Mouse (Mus musculus) gonadal fat pad, adult 2 months (tissue): ENCODE data around the gene Utf1. TPM values are rescaled to one million over a fixed set of nuclear protein-coding genes. Genes with fewer than 3 reads are reported as not detected.

Experiments
- DNase-seq: peaks from one replicate; pipeline ENCODE4 v3.0.0-alpha.2; 2012; ENCODE audit warnings: low read depth
- polyA plus RNA-seq: library from polyadenylated mRNA; depleted of rRNA; stranded (reverse); fragments of >200 nt; gene quantifications from 2 replicates; pipeline ENCODE4 v1.2.3, GENCODE M21; 2012

The Utf1 gene
- polyA plus RNA-seq, 1 experiment = not detected

DNA sequence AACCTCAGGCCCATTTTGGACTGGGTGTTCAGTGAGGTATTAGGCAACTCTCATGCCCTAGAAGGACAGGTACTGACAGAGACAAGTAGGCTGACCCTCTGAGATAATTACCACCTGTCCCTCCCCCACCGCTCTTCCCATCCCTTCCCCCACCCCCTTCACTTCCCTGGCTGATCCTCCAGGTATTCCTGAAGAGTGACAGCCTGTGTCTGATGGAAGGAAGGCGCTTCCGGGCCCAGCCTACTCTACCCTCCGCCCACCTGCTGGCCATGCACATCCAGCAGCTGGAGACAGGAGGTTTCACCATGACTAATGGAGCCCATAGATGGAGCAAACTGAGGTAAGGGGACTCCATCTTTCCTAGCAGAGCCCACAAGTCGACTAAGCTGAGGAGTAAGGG is 5.8 kb upstream of the Utf1 start:
- no peak for DNase-seq

DNA sequence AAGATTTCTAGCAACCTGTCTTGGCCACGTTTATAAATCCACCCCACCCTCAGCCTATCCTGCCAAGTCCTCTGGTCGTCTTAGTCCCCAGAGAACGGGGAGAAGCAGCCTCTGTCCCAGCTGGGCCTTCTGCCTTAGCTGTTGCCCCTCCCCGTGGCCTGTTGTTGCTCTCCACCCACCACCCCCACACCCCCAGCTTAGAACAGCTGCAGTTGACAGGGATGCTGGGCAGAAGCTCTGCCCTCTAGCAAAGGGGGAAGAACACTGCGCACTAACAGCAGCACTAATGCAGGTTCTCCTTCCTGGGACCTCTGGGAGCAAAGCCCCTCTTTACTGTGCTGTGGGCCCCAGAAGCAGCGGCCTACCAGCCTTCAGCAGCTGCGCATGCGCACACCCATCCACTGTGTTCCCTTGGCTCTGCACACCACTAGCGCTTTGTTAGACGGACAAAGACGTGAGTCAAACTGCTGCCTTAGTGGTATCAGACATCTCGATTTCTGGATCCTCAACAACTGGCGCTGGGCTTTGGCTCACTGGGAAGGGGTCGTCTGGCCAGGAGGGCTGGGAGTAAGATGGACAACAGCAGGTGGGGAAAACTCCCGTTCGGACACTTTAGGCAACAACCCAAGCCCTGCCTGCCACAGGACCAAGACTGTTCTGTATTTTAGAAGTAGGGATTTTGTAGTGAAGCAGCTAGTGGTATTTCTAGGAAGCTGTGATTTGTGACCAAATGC is 2.9 kb upstream of the Utf1 start:
- DNase-seq = no peak

DNA sequence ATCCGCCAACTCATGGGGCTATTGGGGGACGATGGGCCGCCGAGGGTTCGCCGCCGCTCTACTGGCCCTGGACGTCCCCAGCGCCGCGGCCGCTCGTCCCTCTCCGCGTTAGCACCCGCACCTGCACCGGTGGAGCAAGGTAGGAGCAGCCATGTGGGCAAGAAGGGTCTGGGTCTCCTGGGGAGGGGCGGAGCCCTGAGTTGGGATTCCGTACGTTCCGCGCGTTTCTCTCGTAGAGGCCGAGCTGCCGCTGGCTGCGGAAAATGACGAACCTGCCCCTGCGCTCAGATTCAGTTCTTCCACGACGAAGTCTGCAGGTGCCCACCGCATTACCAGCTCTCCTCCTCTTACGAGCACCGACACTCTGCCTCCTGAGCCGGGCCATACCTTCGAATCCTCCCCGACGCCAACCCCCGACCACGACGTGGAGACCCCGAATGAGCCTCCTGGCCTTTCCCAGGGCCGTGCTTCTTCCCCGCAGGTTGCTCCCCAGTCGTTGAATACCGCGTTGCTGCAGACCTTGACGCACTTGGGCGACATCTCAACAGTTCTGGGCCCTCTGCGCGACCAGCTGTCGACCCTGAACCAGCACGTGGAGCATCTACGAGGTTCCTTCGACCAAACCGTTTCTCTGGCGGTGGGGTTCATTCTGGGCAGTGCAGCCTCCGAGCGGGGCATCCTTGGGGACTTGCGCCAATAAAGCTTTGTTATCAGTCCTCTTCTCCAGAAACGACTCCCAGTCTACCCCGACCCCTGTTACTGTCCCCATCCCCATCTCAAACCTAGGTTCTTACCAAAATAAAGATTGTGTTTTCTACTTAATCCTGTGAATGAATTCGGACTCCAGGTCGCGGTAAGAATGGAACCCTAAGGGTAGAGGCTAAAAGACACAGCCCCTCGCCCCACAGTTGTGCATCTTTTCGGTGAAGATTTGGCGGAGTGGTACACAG is 977 bp downstream of the Utf1 start:
- DNase-seq = no peak

DNA sequence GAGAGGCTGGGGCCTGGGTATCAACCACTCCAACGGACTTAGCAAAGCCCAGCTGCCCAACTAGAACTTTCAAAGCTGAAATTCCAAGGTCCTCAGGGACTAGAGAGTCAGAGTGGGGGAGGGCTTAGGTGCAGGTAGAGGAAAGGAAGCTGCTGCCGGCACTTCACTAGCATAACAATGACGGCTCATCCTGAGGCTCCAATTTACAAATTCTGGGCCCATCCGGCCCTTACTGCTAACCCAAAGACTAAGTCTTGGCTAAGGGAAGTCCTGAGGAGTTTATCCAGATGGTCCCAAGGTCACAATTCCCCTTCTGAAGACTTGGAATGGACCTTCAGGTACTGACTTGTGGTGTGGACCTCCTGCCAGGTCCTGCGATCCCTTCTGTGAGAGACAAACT is 1.9 kb downstream of the Utf1 start:
- no peak for DNase-seq

DNA sequence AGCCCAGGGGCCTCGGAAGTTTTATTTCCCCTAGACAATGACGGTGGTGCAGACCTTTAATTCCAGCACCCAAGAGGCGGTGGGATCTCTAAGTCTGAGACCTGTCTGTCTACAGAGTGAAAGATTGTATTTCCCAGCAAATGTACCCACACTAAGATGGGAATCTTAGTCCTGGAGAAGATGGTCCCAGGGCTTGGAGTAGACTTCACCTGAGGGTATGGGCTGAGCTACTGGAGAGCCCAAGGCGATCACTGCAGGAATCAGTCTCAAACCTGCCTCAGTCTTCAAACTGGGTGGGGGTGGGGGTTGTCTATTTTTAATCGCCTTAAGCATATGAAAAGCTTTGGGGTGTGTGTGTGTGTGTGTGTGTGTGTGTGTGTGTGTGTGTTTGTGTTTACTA is 2.4 kb downstream of the Utf1 start:
- DNase-seq = no peak

DNA sequence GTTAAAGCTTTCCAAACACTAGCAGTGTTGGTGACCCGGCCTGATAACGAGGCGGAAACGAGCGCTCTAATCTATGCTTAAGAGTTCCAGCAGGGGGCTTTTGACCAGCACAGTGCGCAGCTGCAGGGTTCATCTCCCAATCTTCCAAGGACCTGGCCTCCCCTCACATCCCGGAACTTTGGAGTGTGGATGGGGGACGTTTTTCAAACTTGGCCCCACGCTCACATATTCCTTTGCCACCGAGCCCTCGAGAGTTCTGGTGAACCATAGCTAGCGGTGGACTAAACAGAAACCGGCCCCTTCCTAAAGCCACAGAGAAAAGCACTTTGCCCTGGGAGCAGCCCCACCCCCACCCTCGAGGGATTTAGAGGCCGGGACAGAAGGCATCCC is 6.3 kb downstream of the Utf1 start:
- DNase-seq = no peak

DNA sequence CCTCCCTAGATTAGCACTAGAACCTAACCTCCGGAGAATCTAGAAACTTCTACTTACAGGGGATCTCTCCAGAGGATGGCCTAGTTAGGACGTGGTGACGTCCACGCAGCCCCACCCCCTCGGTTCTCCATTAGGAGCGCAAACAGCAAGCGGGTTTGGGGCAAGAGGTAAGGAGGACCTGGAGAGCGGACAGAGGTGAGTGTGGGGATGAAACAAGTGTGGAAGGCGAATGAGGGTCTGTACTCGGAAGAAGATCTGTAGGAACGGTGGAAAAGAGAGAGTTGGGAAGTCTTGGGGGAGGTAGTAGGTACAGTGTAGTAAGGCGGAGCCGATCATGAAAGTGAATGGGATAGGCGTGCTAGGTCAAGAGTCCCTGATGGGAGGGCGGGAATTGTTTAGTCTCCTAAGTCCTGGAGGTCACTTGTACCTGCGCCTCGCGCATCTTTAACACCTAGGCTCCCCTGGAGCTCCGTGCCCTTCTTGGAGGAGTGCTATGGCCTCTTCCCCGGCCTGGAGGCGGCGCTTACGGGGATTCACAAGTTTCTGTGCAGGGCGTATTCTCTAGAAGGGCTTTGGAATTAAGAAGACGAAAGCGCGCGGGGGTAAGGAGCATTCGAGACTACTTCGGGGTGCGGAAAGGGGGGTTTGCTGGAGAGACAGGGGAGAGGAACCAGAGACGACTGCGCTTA is 6.8 kb downstream of the Utf1 start:
- DNase-seq = no peak

DNA sequence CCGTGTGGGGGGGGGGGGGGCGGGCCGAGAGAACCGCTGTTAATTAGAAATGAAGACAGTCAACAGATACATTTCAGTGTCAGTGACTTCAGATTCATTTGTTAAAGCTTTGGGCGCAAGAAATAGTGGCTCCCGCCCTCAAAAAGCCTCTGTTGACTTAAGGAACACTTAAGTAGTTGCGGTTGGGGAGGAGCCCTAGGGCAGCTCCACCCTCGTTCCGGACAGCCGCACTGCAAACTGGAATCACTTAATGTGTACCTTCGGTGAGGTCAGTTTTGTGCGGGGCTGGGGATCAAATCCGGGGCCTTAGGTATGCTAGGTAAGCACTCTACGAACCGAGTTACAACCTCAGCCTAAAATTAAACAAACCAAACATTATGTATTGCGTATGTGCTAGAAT is 7.5 kb downstream of the Utf1 start:
- no peak for DNase-seq

DNA sequence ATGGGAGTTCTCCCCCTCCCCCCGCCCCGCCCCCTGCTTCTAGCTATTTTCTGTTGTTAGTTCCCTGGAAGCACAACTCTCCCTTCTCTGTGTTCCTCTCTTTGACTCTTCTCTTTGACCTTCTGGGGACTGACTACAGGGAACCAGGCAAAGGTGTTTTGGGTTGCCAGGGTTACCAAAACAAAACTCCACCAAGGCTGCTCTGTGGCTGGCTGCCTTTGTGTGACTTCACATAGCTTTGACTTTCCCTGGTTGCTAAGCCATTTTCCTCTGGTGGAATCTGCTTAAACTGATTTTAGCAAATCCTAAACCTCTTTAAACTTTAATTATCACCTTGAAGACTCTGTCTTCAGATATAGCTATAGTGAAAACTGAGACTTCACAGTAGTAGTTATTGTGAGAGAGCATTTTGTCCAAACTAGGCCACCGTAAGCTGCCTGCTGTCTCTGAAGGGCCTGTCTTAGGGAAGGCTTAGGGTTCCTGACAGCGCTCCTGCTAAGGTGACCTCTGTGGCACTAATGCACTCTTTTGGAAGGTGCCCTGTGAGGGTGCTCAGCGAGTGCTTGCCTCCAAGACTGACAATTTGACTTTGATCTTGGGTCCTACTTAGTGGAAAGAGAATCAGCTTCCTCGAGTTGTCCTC is 8.5 kb downstream of the Utf1 start:
- DNase-seq = no peak

DNA sequence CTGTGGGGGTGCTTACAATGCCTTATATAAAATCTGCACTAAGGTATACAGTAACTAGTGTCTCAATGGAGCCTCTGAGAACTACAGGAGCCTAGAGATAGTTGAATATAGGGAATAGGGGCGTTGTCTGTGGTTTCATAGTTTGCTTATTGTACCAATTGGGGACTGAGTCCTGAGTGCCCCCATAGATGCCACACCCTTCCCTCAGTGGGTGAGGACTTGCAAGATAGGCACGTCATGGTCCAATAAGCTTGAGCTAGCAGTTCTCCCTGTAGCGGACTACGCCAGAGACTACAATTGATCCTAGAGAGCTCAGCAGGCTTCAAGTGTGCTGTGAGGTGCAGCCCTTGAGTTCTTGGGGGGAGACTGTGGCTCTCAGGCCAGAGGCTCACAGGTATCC is 11.9 kb downstream of the Utf1 start:
- DNase-seq = no peak

DNA sequence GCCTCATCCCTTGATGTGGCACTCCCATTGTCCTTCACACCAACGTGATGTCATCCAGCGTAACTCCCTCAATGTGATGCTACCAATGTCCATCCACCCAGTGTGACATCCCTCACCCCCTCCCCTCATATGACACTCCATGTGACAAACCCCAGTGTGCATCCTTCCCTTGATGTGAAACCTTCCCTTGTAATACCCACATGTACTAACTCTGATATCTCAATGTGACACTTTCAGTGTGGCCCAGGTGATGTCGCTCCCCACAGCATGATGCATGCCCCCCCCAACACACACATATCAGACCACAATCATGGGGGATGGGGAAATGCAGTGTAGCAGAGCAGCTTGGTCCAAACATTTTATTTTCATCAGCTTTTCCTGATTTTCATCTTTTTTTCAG is 13.1 kb downstream of the Utf1 start:
- no peak for DNase-seq

DNA sequence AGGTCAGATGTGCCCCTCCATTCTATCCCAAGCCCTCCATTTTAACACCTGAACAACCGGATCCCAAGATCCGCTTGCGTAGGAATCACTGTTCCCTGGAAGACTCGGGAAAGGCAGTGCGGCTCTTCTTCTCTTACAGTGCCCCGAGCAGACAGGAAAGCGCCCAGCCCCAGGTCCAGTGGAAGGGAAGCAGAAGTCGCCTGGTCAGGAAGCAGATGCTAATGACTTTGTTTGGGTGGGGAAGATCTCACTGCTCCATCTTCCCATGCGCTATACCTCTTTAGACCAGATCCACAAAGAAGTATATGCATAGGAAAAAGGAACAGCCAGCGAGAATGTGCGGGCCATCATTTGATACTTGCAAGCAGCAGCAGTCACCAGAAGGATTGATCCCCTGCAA is 13.8 kb downstream of the Utf1 start:
- DNase-seq = no peak

DNA sequence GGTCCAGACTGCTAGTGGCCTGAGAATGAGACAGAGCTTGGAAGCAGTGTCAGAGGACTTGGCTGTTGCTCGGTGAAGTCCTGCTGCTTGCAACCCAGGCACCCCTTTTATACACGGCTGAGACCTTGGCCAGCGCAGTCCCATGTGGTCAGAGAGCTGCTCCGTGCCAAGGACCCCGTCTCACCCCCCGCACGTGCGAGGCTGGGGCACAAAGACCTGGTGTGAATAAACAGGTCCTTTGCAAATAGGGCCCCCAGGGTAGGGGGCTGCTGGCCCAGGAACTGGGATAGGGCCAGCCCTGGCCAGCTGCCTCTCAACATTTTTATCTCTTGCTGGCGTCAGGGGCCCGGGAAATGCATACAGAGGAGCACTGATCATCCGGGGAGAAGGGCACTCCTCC is 14.4 kb downstream of the Utf1 start:
- no peak for DNase-seq

DNA sequence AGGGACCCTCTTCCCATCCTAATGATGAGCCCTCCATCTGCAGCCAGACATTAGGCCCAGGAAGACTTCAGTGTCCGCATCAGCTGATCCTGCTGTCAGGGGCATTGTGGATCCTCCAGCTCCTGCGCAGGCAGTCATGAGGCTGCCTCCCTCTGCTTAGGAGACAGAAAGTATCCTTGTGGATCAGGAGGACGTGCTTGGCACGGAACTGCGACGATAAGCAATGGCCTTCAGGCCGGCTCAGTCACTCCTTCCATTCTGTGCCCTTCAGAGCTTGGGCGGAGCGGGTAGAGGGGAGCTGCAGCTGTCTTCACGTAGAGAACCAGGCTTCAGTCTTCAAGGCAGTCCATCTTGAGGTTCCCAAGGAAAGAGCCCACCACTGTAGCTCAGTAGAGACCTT is 17.6 kb downstream of the Utf1 start:
- DNase-seq = no peak

DNA sequence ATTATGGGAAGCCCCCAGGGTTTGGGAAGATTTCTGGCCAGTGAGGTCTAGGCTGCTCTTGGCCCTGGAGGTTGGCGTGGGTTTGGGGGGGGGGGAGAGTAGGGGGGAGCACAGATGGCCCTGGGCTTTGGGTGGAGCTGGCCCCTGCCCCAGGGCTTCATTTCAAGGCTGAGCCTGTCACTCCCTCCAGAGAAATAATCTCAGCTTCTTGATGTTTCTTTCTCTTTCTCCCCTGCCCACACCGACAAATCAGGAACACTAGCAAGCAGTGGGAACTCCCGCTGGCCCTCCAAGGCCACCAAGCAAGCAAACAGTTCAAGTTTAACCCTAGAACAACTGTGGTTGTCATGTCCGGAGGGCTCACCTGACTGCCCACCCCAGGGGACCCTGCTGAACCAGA is 20.2 kb downstream of the Utf1 start:
- DNase-seq = no peak

DNA sequence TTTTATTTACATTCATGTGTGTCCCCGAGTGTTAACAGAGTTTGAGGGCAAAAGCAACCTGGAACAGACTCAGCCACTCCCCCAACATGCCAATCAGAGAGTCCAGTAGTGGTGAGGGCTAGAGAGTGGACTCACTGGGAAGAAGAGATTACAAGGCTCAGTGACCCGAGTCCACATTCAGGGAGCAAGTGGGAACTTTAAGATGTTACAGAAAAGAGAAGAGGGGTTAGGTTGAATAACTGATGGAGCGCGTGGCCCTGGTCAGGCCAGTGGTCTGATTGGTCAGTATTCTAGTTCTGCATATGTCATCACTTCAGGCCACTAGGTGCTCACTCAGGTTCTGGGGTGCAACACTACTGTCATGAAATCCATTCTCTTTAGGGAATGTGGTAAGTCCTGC is 23.6 kb downstream of the Utf1 start:
- no peak for DNase-seq

DNA sequence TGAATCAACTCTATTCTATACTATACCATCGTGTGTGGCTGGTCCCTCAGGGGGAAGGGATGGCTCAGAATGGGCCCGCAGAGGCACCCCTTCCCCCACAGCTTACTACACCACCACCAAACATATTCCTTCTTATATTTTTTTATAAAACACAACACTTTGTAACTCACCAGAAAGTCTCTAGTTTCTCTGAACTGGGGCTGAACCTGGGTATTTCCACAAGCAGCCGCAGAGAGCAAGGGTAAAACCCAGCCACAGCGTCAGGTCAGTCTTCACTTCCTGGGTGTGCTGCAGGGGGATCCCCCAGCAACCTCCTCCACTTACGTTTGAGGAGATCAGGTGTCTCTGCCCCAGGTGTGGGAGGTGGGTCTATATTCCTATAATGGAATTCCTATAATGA is 24.8 kb downstream of the Utf1 start:
- no peak for DNase-seq

DNA sequence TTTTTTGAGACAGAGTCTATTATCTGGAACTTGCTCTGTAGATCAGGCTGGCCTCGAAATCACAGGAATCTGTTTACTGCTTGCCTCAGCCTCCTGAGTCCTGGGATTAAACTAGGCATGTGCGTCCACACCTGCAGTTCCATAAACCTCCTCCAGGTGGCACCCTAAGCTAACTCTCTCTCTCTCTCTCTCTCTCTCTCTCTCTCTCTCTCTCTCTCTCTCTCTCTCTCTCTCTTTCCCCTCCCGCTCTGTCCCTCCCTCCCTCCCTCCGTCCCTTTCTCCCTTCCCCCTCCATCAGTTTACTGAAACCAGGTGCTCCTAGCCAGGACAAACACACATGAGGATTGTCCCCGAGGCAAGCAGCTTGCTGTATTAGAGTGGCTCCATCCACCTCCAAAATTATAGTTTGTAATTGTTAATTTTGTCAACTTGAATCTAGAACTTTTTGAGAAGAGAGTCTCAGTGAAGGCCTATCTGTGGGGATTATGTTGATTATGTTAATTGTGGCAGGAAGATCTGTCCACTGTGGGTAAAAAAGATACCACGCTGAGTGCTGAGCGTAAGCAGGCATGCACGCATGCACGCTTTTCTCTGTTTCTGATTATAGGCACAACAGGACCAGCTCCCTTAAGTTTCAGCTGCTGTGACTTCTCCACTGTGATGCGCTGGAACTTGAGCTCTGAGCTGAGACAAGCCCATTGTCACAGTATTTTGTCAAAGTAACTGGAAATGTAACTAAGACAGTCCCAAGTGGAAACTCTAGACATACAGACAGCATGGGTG is 25.9 kb downstream of the Utf1 start:
- no peak for DNase-seq

DNA sequence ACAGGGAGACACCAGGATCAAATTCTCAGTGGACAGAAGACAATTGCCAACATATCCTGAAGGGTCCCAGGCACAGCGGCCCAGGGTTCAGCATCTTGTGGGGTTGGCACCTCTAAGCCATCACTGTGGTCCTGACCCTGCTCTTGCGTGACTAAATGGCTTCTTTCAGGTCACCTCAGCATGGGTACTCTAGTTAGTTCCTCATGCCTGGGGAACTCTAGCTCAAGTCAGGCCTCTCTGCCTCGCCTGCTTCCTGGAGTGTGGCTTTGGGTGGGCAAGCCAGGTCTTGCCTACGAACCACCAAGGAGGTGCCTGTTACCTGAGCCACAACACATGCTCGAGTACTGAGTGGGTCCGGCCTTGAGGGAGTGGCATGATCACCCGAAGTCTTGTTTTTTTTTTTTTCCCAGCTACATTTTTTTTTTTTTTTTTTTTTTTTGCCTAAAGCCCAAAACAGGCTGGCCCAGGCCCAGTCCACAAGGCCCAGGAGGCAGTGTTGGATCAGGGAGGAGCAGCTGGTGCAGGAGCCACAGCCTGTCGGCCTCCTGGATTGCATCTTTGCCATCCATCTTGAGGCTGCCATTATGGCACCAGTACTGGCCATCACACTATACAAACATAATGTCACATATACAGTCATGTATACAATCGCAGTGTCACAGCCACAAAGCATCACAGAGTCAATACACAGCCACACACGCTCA is 26.8 kb downstream of the Utf1 start:
- no peak for DNase-seq

DNA sequence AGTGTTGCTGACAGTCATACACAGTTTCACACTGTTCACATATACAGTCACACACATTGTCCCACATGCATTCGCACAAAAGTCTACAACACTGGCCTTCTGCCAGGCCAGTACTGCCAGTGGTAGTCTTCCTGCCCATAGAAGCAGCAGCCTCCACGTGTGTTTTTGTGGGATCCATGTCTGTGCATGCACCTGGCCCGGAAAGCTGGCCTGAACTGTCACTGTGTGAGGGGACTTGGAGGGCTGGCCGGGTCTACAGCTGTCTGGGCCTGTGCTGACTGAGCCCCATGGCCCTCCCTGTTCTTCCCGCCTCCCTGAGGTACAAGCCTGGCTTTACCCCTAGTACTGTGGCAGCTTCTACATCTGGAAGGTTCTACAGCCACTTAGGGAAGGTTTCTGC is 27.4 kb downstream of the Utf1 start:
- no peak for DNase-seq

DNA sequence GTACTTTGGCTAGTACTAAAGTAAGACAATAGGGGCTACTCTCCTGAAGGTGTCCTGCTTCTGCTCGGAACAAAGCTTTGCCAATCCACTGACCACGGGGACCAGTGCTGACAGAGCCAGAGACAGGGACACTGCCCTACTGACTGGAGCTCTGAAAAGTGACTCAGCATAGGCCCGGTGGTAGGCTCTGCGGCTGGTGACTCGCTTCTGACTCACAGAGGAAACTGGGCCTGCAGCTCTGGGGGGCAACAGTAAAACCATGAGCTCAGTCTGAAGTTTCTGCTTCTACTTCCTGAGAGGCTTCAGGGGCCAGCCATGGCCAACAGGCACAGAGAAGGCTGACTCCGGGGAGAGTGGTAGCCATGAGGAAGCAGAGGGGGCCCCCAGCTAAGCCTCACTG is 27.8 kb downstream of the Utf1 start:
- DNase-seq = no peak
